ENCODE assay signal across 9 mouse cellular contexts in the genomic region with DNA sequence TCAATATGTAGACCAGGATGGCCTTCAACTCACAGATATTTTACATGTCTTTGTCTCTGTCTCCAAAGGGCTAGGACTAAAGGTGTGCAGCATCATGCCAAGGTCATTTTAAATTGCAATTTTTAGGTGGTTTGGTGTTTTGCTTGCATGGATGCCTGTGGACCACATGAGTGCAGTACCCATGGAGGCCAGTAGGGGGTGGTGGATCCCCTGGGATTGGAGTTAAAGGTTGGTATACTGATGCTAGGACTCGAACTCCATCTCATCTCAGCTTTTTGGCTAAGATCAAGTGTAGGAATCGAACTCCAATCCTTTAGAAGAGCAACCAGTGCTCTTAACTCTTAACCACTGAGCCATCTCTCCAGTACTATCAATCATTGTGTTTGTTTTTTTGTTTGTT. TPM values are rescaled to one million over a fixed set of nuclear protein-coding genes. Genes with fewer than 3 reads are reported as not detected.
DNase-seq lines count a peak whose midpoint lies in the region; ATAC-seq and TF ChIP-seq lines count a peak whose summit lies in the region.
"Had no signal": no experiment of that assay in that cellular context is flagged by ENCODE, and none has a peak within 500 bp of the region (broad histone marks: within the 10 kb centered on the region; RNA-seq: fewer than 3 reads in every experiment).

No protein-coding gene starts in this region.

- no peak for TF ChIP-seq POLR2A in thymus, adult 2 months (IDR thresholded peaks at IDR 0.05; ENCODE audit: control insufficient read depth, extremely low read depth, insufficient read depth, low read length, poor library complexity)

- H3K27ac ChIP-seq in forebrain, embryonic 10.5 days, result no peak overlapping the region
- H3K27ac ChIP-seq in forebrain, embryonic 15.5 days (replicated peaks), result no peak overlapping the region
- no peak overlapping the region for H3K27ac ChIP-seq in neural tube, embryonic 15.5 days (replicated peaks)
- H3K27ac ChIP-seq in thymus, adult 2 months (ENCODE audit: control insufficient read depth, insufficient read depth, low read length), result no peak overlapping the region
- H3K27ac ChIP-seq: limb, embryonic 12.5 days had no signal

- no peaks in the 10 kb centered on the region for H3K27me3 ChIP-seq in forebrain, embryonic 10.5 days (ENCODE audit: poor library complexity, severe bottlenecking)
- no peaks in the 10 kb centered on the region for H3K27me3 ChIP-seq in forebrain, embryonic 15.5 days
- H3K27me3 ChIP-seq in neural tube, embryonic 15.5 days (replicated peaks), result no peaks in the 10 kb centered on the region
- H3K27me3 ChIP-seq in thymus, adult 2 months (ENCODE audit: control insufficient read depth, insufficient read depth, low read length), result no peaks in the 10 kb centered on the region
- H3K27me3 ChIP-seq: limb, embryonic 12.5 days had no signal

- peaks cover 10% of the 10 kb centered on the region for H3K4me1 ChIP-seq in forebrain, embryonic 10.5 days
- peaks cover 5% of the 10 kb centered on the region for H3K4me1 ChIP-seq in forebrain, embryonic 15.5 days
- peaks cover 10% of the 10 kb centered on the region for H3K4me1 ChIP-seq in neural tube, embryonic 15.5 days
- H3K4me1 ChIP-seq in thymus, adult 2 months (replicated peaks; ENCODE audit: control insufficient read depth, insufficient read depth, low read length), result no peaks in the 10 kb centered on the region
- H3K4me1 ChIP-seq: limb, embryonic 12.5 days had no signal

- ATAC-seq in forebrain, embryonic 15.5 days (replicated peaks), result no peak
- ATAC-seq in neural tube, embryonic 15.5 days (ENCODE audit: low FRiP score), result no peak

- no peak overlapping the region for H3K9ac ChIP-seq in forebrain, embryonic 15.5 days (replicated peaks)
- no peak overlapping the region for H3K9ac ChIP-seq in neural tube, embryonic 15.5 days (replicated peaks)
- H3K9ac ChIP-seq: limb, embryonic 12.5 days had no signal

- peaks cover 3% of the 10 kb centered on the region; the same call in 1 of the 2 replicates for H3K9me3 ChIP-seq in forebrain, embryonic 10.5 days
- H3K9me3 ChIP-seq in forebrain, embryonic 15.5 days, result no peaks in the 10 kb centered on the region
- H3K9me3 ChIP-seq in neural tube, embryonic 15.5 days (replicated peaks), result no peaks in the 10 kb centered on the region
- H3K9me3 ChIP-seq: limb, embryonic 12.5 days had no signal

- H3K36me3 ChIP-seq in forebrain, embryonic 10.5 days (replicated peaks), result no peaks in the 10 kb centered on the region
- no peaks in the 10 kb centered on the region for H3K36me3 ChIP-seq in forebrain, embryonic 15.5 days
- H3K36me3 ChIP-seq in neural tube, embryonic 15.5 days, result no peaks in the 10 kb centered on the region
- no peaks in the 10 kb centered on the region for H3K36me3 ChIP-seq in thymus, adult 2 months (ENCODE audit: control insufficient read depth, insufficient read depth, low read length)
- H3K36me3 ChIP-seq: limb, embryonic 12.5 days had no signal

- DNase-seq in forebrain, embryonic 10.5 days (ENCODE audit: extremely low spot score, low spot score), result peak; percentile 44
- peak; percentile 53 for DNase-seq in neural tube, embryonic 10.5 days (ENCODE audit: extremely low spot score, low spot score)
- DNase-seq in embryo, embryonic 10.5 days (ENCODE audit: low spot score), result peak; percentile 71
- peak; percentile 55 for DNase-seq in lung, postnatal 10 days
- DNase-seq in thymus, adult 2 months, result peak; percentile 85
- no peak for DNase-seq in layer of hippocampus, adult 11-12 months (ENCODE audit: low spot score)

- no peak overlapping the region for H3K4me3 ChIP-seq in forebrain, embryonic 10.5 days
- no peak overlapping the region for H3K4me3 ChIP-seq in forebrain, embryonic 15.5 days
- no peak overlapping the region for H3K4me3 ChIP-seq in neural tube, embryonic 15.5 days (replicated peaks)
- no peak overlapping the region for H3K4me3 ChIP-seq in thymus, adult 2 months (ENCODE audit: control insufficient read depth, insufficient read depth, low read length)
- H3K4me3 ChIP-seq: limb, embryonic 12.5 days had no signal

- WGBS in forebrain, embryonic 10.5 days, result 40% methylated on average over 2 of the region's 2 CpGs
- WGBS in forebrain, embryonic 15.5 days, result 39% methylated on average over 2 of the region's 2 CpGs
- 36% methylated on average over 2 of the region's 2 CpGs for WGBS in neural tube, embryonic 15.5 days
- WGBS in thymus, adult 2 months, result 36% methylated on average over 2 of the region's 2 CpGs

- TF ChIP-seq CTCF in thymus, adult 2 months (IDR thresholded peaks at IDR 0.05; ENCODE audit: borderline replicate concordance, control insufficient read depth, extremely low read depth, insufficient read depth, low read length, poor library complexity), result no peak

- H3K4me2 ChIP-seq in forebrain, embryonic 15.5 days (replicated peaks), result no peak overlapping the region
- no peak overlapping the region for H3K4me2 ChIP-seq in neural tube, embryonic 15.5 days
- H3K4me2 ChIP-seq: limb, embryonic 12.5 days had no signal

RNA-seq across cellular contexts. Expression of a gene that starts 20.2 kb away (rescaled TPM):
- 24.7 and 25.3 TPM in 2 replicates for polyA plus RNA-seq in forebrain, embryonic 10.5 days (2016; fragmentation: Nextera tagmentation; extraction: Ambion mirVana)
- 31.9 and 34.2 TPM in 2 replicates for polyA plus RNA-seq in forebrain, embryonic 15.5 days (2015; fragmentation: Nextera tagmentation; extraction: Ambion mirVana)
- polyA plus RNA-seq in neural tube, embryonic 15.5 days (2015; fragmentation: Nextera tagmentation; extraction: Ambion mirVana), result 26.5 and 27.4 TPM in 2 replicates
- 205 and 240 TPM in 2 replicates for polyA plus RNA-seq in thymus, adult 2 months (2012; rRNA removed)

RNA-seq across cellular contexts. Expression of a gene that starts 38.3 kb away (rescaled TPM):
- polyA plus RNA-seq in forebrain, embryonic 10.5 days (2016; fragmentation: Nextera tagmentation; extraction: Ambion mirVana), result 7.9 and 9.7 TPM in 2 replicates
- polyA plus RNA-seq in forebrain, embryonic 15.5 days (2015; fragmentation: Nextera tagmentation; extraction: Ambion mirVana), result 5.5 and 5.8 TPM in 2 replicates
- polyA plus RNA-seq in neural tube, embryonic 15.5 days (2015; fragmentation: Nextera tagmentation; extraction: Ambion mirVana), result 8.5 and 9.0 TPM in 2 replicates
- polyA plus RNA-seq in thymus, adult 2 months (2012; rRNA removed), result 10.6 and 10.7 TPM in 2 replicates
